Mouse (Mus musculus): ENCODE results near the gene H2-Q4.

GRCm38 (mm10) chr17:35418772-35419171, 39.4 kb downstream of the H2-Q4 start:
- TF ChIP-seq POLR2A (IDR thresholded peaks at IDR 0.05; ENCODE audit: control insufficient read depth, extremely low read depth, insufficient read depth, low read length, poor library complexity), result no peak
- no peak for TF ChIP-seq CTCF (IDR thresholded peaks at IDR 0.05; ENCODE audit: borderline replicate concordance, control insufficient read depth, extremely low read depth, insufficient read depth, low read length, poor library complexity)

All from thymus, adult 2 months (tissue).